Mouse (Mus musculus): ENCODE measurements around the gene Hspa4. TPM values are rescaled to one million over a fixed set of nuclear protein-coding genes. Genes with fewer than 3 reads are reported as not detected.
"Not testable (repeated sequence)": the region's sequence is repeated elsewhere in the genome, so short reads cannot be mapped to it uniquely, and the experiment has no call there.

The Hspa4 gene
- total RNA-seq, 2 experiments from 2014 or later = 36.5 to 152 TPM

GRCm38 (mm10) chr11:53308884-53309310 is 8.6 kb upstream of the Hspa4 start:
- ATAC-seq (replicated peaks; ENCODE audit: low FRiP score, poor library complexity, severe bottlenecking) = no peak

- no peak for ATAC-seq (replicated peaks; ENCODE audit: low FRiP score, poor library complexity, severe bottlenecking)
These were observed 8.1 kb upstream of the Hspa4 start for GRCm38 (mm10) chr11:53308251-53308864.

GRCm38 (mm10) chr11:53307558-53308065 is 7.4 kb upstream of the Hspa4 start:
- ATAC-seq (replicated peaks; ENCODE audit: low FRiP score, poor library complexity, severe bottlenecking) = no peak

- ATAC-seq (replicated peaks; ENCODE audit: low FRiP score, poor library complexity, severe bottlenecking) = no peak
These were observed 6.7 kb upstream of the Hspa4 start for GRCm38 (mm10) chr11:53306965-53307364.

GRCm38 (mm10) chr11:53304044-53304840 is 4.0 kb upstream of the Hspa4 start:
- ATAC-seq (replicated peaks; ENCODE audit: low FRiP score, poor library complexity, severe bottlenecking) = no peak

- ATAC-seq (replicated peaks; ENCODE audit: low FRiP score, poor library complexity, severe bottlenecking) = no peak
These were observed 884 bp upstream of the Hspa4 start for GRCm38 (mm10) chr11:53301167-53301515.

GRCm38 (mm10) chr11:53299551-53300329 is 517 bp downstream of the Hspa4 start:
- ATAC-seq (replicated peaks; ENCODE audit: low FRiP score, poor library complexity, severe bottlenecking) = peak; percentile 48

- no peak for ATAC-seq (replicated peaks; ENCODE audit: low FRiP score, poor library complexity, severe bottlenecking)
These were observed 2.1 kb downstream of the Hspa4 start for GRCm38 (mm10) chr11:53297947-53298860.

- no peak for ATAC-seq (replicated peaks; ENCODE audit: low FRiP score, poor library complexity, severe bottlenecking)
These were observed 3.4 kb downstream of the Hspa4 start for GRCm38 (mm10) chr11:53296880-53297279.

GRCm38 (mm10) chr11:53294441-53294840 is 5.8 kb downstream of the Hspa4 start:
- 0 out of 2 replicates have a peak, but pooled peaks have one; percentile 35 for ATAC-seq (replicated peaks; ENCODE audit: low FRiP score, poor library complexity, severe bottlenecking)

GRCm38 (mm10) chr11:53290871-53291270 is 9.4 kb downstream of the Hspa4 start:
- ATAC-seq (replicated peaks; ENCODE audit: low FRiP score, poor library complexity, severe bottlenecking) = no peak

- ATAC-seq (replicated peaks; ENCODE audit: low FRiP score, poor library complexity, severe bottlenecking) = not testable (repeated sequence)
These were observed 10.1 kb downstream of the Hspa4 start for GRCm38 (mm10) chr11:53290187-53290586.

- ATAC-seq (replicated peaks; ENCODE audit: low FRiP score, poor library complexity, severe bottlenecking) = no peak
These were observed 14.4 kb downstream of the Hspa4 start for GRCm38 (mm10) chr11:53285885-53286284.

GRCm38 (mm10) chr11:53278411-53278810 is 21.8 kb downstream of the Hspa4 start:
- no peak for ATAC-seq (replicated peaks; ENCODE audit: low FRiP score, poor library complexity, severe bottlenecking)

- ATAC-seq (replicated peaks; ENCODE audit: low FRiP score, poor library complexity, severe bottlenecking) = no peak
These were observed 24.9 kb downstream of the Hspa4 start for GRCm38 (mm10) chr11:53275358-53275757.

GRCm38 (mm10) chr11:53273313-53273712 is 26.9 kb downstream of the Hspa4 start:
- ATAC-seq (replicated peaks; ENCODE audit: low FRiP score, poor library complexity, severe bottlenecking) = no peak

- no peak for ATAC-seq (replicated peaks; ENCODE audit: low FRiP score, poor library complexity, severe bottlenecking)
These were observed 30.7 kb downstream of the Hspa4 start for GRCm38 (mm10) chr11:53269596-53269995.

GRCm38 (mm10) chr11:53260556-53260955 is 39.7 kb downstream of the Hspa4 start:
- no peak for ATAC-seq (replicated peaks; ENCODE audit: low FRiP score, poor library complexity, severe bottlenecking)

- no peak for ATAC-seq (replicated peaks; ENCODE audit: low FRiP score, poor library complexity, severe bottlenecking)
These were observed 40.2 kb downstream of the Hspa4 start for GRCm38 (mm10) chr11:53260056-53260455.
